Mouse (Mus musculus) embryo, embryonic 10.5 days (tissue): ENCODE results near the gene Map3k14.

ENCODE experiments used
- DNase-seq: peaks from one replicate; pipeline ENCODE4 v3.0.0-alpha.2; 2015; ENCODE audit warnings: low spot score

Gene Map3k14

GRCm38 (mm10) chr11:103210291-103210690 is 57.0 kb downstream of the Map3k14 start:
- DNase-seq: no peak

GRCm38 (mm10) chr11:103208458-103208857 is 58.8 kb downstream of the Map3k14 start, which contains the start of gene 1700023F06Rik:
1700023F06Rik (minus strand) TSS chr11:103208558.
- DNase-seq: no peak

GRCm38 (mm10) chr11:103206203-103206602 is 61.1 kb downstream of the Map3k14 start:
- DNase-seq: no peak

- DNase-seq: no peak
Observed at GRCm38 (mm10) chr11:103202376-103202775, 64.9 kb downstream of the Map3k14 start.

- no peak for DNase-seq
Observed at GRCm38 (mm10) chr11:103201664-103202063, 65.6 kb downstream of the Map3k14 start.

GRCm38 (mm10) chr11:103198911-103199803 is 68.1 kb downstream of the Map3k14 start:
- peak; percentile 35 for DNase-seq

GRCm38 (mm10) chr11:103198339-103198738 is 68.9 kb downstream of the Map3k14 start:
- DNase-seq: no peak

- DNase-seq: no peak
Observed at GRCm38 (mm10) chr11:103197340-103197739, 69.9 kb downstream of the Map3k14 start.

GRCm38 (mm10) chr11:103195656-103196055 is 71.6 kb downstream of the Map3k14 start:
- DNase-seq: no peak

- DNase-seq: no peak
Observed at GRCm38 (mm10) chr11:103195236-103195635, 72.0 kb downstream of the Map3k14 start.

- no peak for DNase-seq
Observed at GRCm38 (mm10) chr11:103193825-103194168, 73.5 kb downstream of the Map3k14 start.

- peak; percentile 57 for DNase-seq
Observed at GRCm38 (mm10) chr11:103192956-103193824, 74.1 kb downstream of the Map3k14 start.

- DNase-seq: peak; percentile 6
Observed at GRCm38 (mm10) chr11:103192230-103192955, 74.9 kb downstream of the Map3k14 start.

- DNase-seq: peak; percentile 73
Observed at GRCm38 (mm10) chr11:103184891-103185290, 82.4 kb downstream of the Map3k14 start.

- no peak for DNase-seq
Observed at GRCm38 (mm10) chr11:103181911-103182310, 85.4 kb downstream of the Map3k14 start.

GRCm38 (mm10) chr11:103181349-103181748 is 85.9 kb downstream of the Map3k14 start:
- no peak for DNase-seq

- no peak for DNase-seq
Observed at GRCm38 (mm10) chr11:103180426-103180825, 86.8 kb downstream of the Map3k14 start.

- DNase-seq: no peak
Observed at GRCm38 (mm10) chr11:103178748-103179147, 88.5 kb downstream of the Map3k14 start.

GRCm38 (mm10) chr11:103177815-103178485 is 89.3 kb downstream of the Map3k14 start:
- DNase-seq: no peak

GRCm38 (mm10) chr11:103177216-103177615 is 90.1 kb downstream of the Map3k14 start:
- no peak for DNase-seq

GRCm38 (mm10) chr11:103176510-103176909 is 90.8 kb downstream of the Map3k14 start:
- no peak for DNase-seq
